Mouse (Mus musculus) T-cell, adult 66 days (primary cell): ENCODE measurements around the gene Med14. TPM values are rescaled to one million over a fixed set of nuclear protein-coding genes. Genes with fewer than 3 reads are reported as not detected.

ENCODE experiments used
- total RNA-seq, 2 experiments: library from RNA; stranded (reverse); gene quantifications; 3 replicates in 1 of 2; 4 replicates in 1 of 2; pipeline ENCODE4 v1.2.4; 2023

Med14 gene
- total RNA-seq = 10 to 100 TPM; 58.3 to 62.8 TPM

GRCm38 (mm10) chrX:12761626-12762333, at the start of gene Med14:
Gene Med14, minus strand, starts transcription at chrX:12762073.

GRCm38 (mm10) chrX:12673054-12673775, 88.7 kb downstream of the Med14 start, which contains the start of gene 1810030O07Rik:
Gene 1810030O07Rik, minus strand, starts transcription at chrX:12673668.

Other genes with a start within 250 kb of the Med14 start
- 10 to 100 TPM; 55.6 to 60.7 TPM for gene Atp6ap2, start 174.3 kb downstream of the Med14 start, total RNA-seq
- gene 1810030O07Rik, start 88.4 kb downstream of the Med14 start, total RNA-seq = 10 to 100 TPM; 36.1 to 37.2 TPM